ENCODE assay signal across 8 mouse cellular contexts in the genomic region with DNA sequence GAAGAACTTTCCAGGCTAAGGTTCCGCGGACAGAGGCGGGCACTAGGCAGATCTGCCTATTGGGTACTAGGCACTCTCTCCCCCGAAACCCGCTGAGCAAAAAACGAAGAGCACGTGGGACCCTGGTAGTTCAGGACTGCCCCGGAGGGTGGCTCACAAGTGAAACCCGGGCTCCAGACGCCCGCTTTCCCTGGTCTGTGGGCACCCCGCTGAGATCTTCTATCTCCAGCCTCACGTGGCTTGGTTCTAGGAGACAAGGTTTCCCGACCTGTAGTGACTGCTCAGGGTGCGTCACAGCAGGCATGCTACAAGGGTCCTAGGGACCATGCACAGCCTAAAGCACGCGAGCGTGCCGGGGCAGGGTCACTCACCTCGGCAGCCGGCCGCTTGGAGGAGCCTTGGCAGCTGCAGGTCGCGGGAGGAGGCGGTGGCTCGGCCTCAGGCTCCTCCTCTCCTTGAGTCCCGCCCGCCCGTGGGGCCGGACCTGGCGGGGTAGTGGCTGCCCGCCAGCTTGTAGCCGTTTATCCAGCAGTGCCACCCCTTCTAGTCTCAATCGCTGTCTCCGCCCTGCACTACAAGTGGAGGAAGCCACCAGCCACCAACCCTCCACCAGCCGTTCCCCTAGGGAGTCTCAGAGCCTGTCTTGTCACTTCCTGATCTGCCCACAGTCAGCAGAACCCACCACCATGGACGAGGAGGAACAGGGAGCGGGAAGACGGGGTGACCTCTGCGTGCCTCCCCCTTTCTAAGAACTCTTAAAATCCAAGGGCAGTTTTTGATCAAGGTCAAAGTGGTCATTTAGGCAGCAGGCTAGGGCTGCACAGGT. TPM values are rescaled to one million over a fixed set of nuclear protein-coding genes. Genes with fewer than 3 reads are reported as not detected.
DNase-seq lines count a peak whose midpoint lies in the region; ATAC-seq lines count a peak whose summit lies in the region.

No protein-coding gene starts in this region.

- H3K9me3 ChIP-seq in intestine, embryonic 16.5 days (ENCODE audit: control insufficient read depth, low read length): no peaks in the 10 kb centered on the region

- DNase-seq in adrenal gland, adult 2 months: peak; percentile 97
- peak; percentile 57 for DNase-seq in embryo, embryonic 11.5 days (ENCODE audit: low read depth, low spot score)
- peak; percentile 86 to 87 for DNase-seq in gastrocnemius, postnatal 36 days
- peak; percentile 59 to 69 for DNase-seq in left cerebral cortex, postnatal 25 days (ENCODE audit: low spot score in 2 of 2)
- DNase-seq in mesoderm, embryonic 11.5 days (ENCODE audit: low read depth, low spot score): peak; percentile 74
- DNase-seq in right cerebral cortex, postnatal 36 days (ENCODE audit: low spot score in 2 of 2): peak; percentile 41 to 49
- DNase-seq in urinary bladder, postnatal 4 days (ENCODE audit: low spot score in 2 of 2): peak; percentile 83 to 86

- peaks cover 10% of the 10 kb centered on the region for H3K4me1 ChIP-seq in intestine, embryonic 16.5 days (ENCODE audit: control insufficient read depth, insufficient read depth, low read length)

- peak overlapping the region; percentile 61 for H3K9ac ChIP-seq in intestine, embryonic 16.5 days (ENCODE audit: low read depth, low read length)

- peak overlapping the region; percentile 93 for H3K4me2 ChIP-seq in intestine, embryonic 16.5 days (ENCODE audit: low read depth, low read length)

- 2% methylated on average over 40 of the region's 40 CpGs for WGBS in intestine, embryonic 16.5 days

- H3K4me3 ChIP-seq in intestine, embryonic 16.5 days (ENCODE audit: low read length): peak overlapping the region; percentile 57

- no peaks in the 10 kb centered on the region for H3K36me3 ChIP-seq in intestine, embryonic 16.5 days (ENCODE audit: control insufficient read depth, insufficient read depth, low read length)

- H3K27ac ChIP-seq in intestine, embryonic 16.5 days (ENCODE audit: low read length): no peak overlapping the region

- intact Hi-C loops in gastrocnemius, postnatal 36 days (cut with DNase I): no loop called here
- intact Hi-C loops in left cerebral cortex, postnatal 25 days (cut with DNase I): no loop called here

- peak; percentile 97 for ATAC-seq in intestine, embryonic 16.5 days

- H3K27me3 ChIP-seq in intestine, embryonic 16.5 days (replicated peaks; ENCODE audit: control insufficient read depth, insufficient read depth, low read length): no peaks in the 10 kb centered on the region

RNA-seq across cellular contexts. Expression of a gene that starts 7.4 kb away (rescaled TPM):
- total RNA-seq in adrenal gland, adult 2 months (2021): 10 to 100 TPM; 34.5 to 38.1 TPM
- polyA plus RNA-seq in adrenal gland, adult 2 months (2012; rRNA removed): 62.3 and 76.9 TPM in 2 replicates
- 10 to 100 TPM; 17.8 to 19.2 TPM for total RNA-seq in gastrocnemius, postnatal 36 days (2021)
- polyA plus RNA-seq in intestine, embryonic 16.5 days (2015; fragmentation: Nextera tagmentation; extraction: Ambion mirVana): 2.1 and 3.3 TPM in 2 replicates
- total RNA-seq in left cerebral cortex, postnatal 25 days (2021): 1 to 10 TPM; 6.6 to 7.3 TPM

Comparison
In these comparisons a context has a peak if more than half of its experiments do, and no peak if none do; other contexts are left out.
1. DNase-seq: peak in every context shown above with its lines; median percentile 97 in adrenal gland, adult 2 months; 86 in gastrocnemius, postnatal 36 days; 84 in urinary bladder, postnatal 4 days; 74 in mesoderm, embryonic 11.5 days; 64 in left cerebral cortex, postnatal 25 days; 57 in embryo, embryonic 11.5 days; 45 in right cerebral cortex, postnatal 36 days.